Mouse (Mus musculus) heart, postnatal 0 days (tissue): ENCODE measurements around the gene 1700013G24Rik. TPM values are rescaled to one million over a fixed set of nuclear protein-coding genes. Genes with fewer than 3 reads are reported as not detected.

Experiments
- ATAC-seq: fragments of 200-750 bp; cut with Nextera tagmentation; 2 replicates; pipeline ENCODE4 v1.8.0; 2017; ENCODE audit warnings: low read depth, moderate number of reproducible peaks, moderate library complexity; ENCODE audit not compliant: insufficient read depth
- DNase-seq: peaks from one replicate; pipeline ENCODE4 v3.0.0-alpha.2; 2016; ENCODE audit warnings: low spot score
- H3K27ac ChIP-seq: fragments of 300-500 bp; sonication (generic); 2 replicates; pipeline ENCODE4 v1.5.1; 2014; ENCODE audit warnings: low read depth, mild to moderate bottlenecking
- H3K27me3 ChIP-seq: fragments of 300-500 bp; sonication (generic); 2 replicates; pipeline ENCODE4 v1.6.1; 2014; ENCODE audit warnings: low read length, mixed read lengths; ENCODE audit not compliant: control insufficient read depth, insufficient read depth
- H3K36me3 ChIP-seq: fragments of 300-500 bp; sonication (generic); replicated peaks from 2 replicates; pipeline ENCODE4 v1.6.1; 2014; ENCODE audit warnings: low read length, mixed read lengths; ENCODE audit not compliant: control insufficient read depth, insufficient read depth
- H3K4me1 ChIP-seq: fragments of 300-500 bp; sonication (generic); 2 replicates; pipeline ENCODE4 v1.6.1; 2014; ENCODE audit warnings: antibody characterized with exemption; ENCODE audit not compliant: control insufficient read depth, insufficient read depth
- H3K4me2 ChIP-seq: fragments of 300-500 bp; sonication (generic); 2 replicates; pipeline ENCODE4 v1.6.1; 2014; ENCODE audit warnings: low read depth, mild to moderate bottlenecking, low read length, moderate library complexity
- H3K4me3 ChIP-seq: fragments of 300-500 bp; sonication (generic); 2 replicates; pipeline ENCODE4 v1.5.1; 2014; ENCODE audit warnings: low read depth, low read length
- H3K9ac ChIP-seq: fragments of 300-500 bp; sonication (generic); replicated peaks from 2 replicates; pipeline ENCODE4 v1.6.1; 2014; ENCODE audit warnings: low read depth, low read length, mixed read lengths
- H3K9me3 ChIP-seq: fragments of 300-500 bp; sonication (generic); replicated peaks from 2 replicates; pipeline ENCODE4 v1.6.1; 2016; ENCODE audit warnings: low read length; ENCODE audit not compliant: control insufficient read depth
- CTCF ChIP-seq: IDR thresholded peaks from 2 replicates; pipeline ENCODE4 v1.5.1; 2016; ENCODE audit warnings: antibody characterized with exemption, control low read depth, low read depth
- EP300 ChIP-seq: IDR thresholded peaks from 2 replicates; pipeline ENCODE4 v1.6.1; 2016; ENCODE audit warnings: antibody characterized with exemption, low read depth
- WGBS: fragments of 180-500 bp; shearing (Covaris S2); extraction: QIAGEN DNeasy Blood & Tissue Kit; methylation state at CpG from one replicate; pipeline ENCODE4 v1.1.7; 2014; 5-methylcytosine and 5-hydroxymethylcytosine counted together
- polyA plus RNA-seq: library from polyadenylated mRNA; unstranded; fragments of >200 nt; fragmentation: Nextera tagmentation; extraction: Ambion mirVana; gene quantifications from 2 replicates; pipeline ENCODE4 v1.2.1, GENCODE M21; 2015
- total RNA-seq: library from RNA; depleted of rRNA; stranded (reverse); fragments of >200 nt; gene quantifications from 2 replicates; pipeline ENCODE4 v1.2.3, GENCODE M21; 2014; ENCODE audit warnings: low replicate concordance

1700013G24Rik gene
- total and polyA plus RNA-seq, 2 experiments from 2014 or later: not detected

- no peak overlapping the region for H3K4me3 ChIP-seq
- TF ChIP-seq EP300: no peak
- no peak for TF ChIP-seq CTCF
- H3K27ac ChIP-seq: peak overlapping the region; percentile 52
- no peaks in the 10 kb centered on the region for H3K9me3 ChIP-seq
- ATAC-seq (no peak), DNase-seq (no peak)
- no peak overlapping the region for H3K9ac ChIP-seq
- 18% methylated on average over 2 of the region's 2 CpGs for WGBS
- H3K27me3 ChIP-seq: no peaks in the 10 kb centered on the region
- H3K4me2 ChIP-seq: no peak overlapping the region
- H3K36me3 ChIP-seq: no peaks in the 10 kb centered on the region
- peaks cover 30% of the 10 kb centered on the region for H3K4me1 ChIP-seq
These were observed 4.4 kb upstream of the 1700013G24Rik start for GRCm38 (mm10) chr4:137448641-137449040.

- ATAC-seq: no peak; the same call in 1 of the 2 replicates
- Histone ChIP-seq H3K9me3 (no peaks in the 10 kb centered on the region), H3K4me2 (no peak overlapping the region), H3K9ac (no peak overlapping the region), H3K36me3 (no peaks in the 10 kb centered on the region), H3K27me3 (no peaks in the 10 kb centered on the region), H3K4me1 (peaks cover 34% of the 10 kb centered on the region), H3K4me3 (no peak overlapping the region), H3K27ac (peak overlapping the region; percentile 52; the same call in 1 of the 2 replicates)
- no peak for DNase-seq
- TF ChIP-seq EP300 (no peak), CTCF (no peak)
- 60% methylated on average over 2 of the region's 2 CpGs for WGBS
These were observed 4.0 kb upstream of the 1700013G24Rik start for GRCm38 (mm10) chr4:137449132-137449531.

GRCm38 (mm10) chr4:137449715-137450114 is 3.4 kb upstream of the 1700013G24Rik start:
- Histone ChIP-seq H3K36me3 (no peaks in the 10 kb centered on the region), H3K9me3 (no peaks in the 10 kb centered on the region), H3K27me3 (no peaks in the 10 kb centered on the region), H3K4me2 (no peak overlapping the region), H3K4me1 (peaks cover 34% of the 10 kb centered on the region), H3K4me3 (no peak overlapping the region), H3K9ac (no peak overlapping the region), H3K27ac (peak overlapping the region; percentile 60)
- TF ChIP-seq EP300 (no peak), CTCF (no peak)
- no peak for ATAC-seq
- 60% methylated on average over 10 of the region's 10 CpGs for WGBS
- no peak for DNase-seq

DNA sequence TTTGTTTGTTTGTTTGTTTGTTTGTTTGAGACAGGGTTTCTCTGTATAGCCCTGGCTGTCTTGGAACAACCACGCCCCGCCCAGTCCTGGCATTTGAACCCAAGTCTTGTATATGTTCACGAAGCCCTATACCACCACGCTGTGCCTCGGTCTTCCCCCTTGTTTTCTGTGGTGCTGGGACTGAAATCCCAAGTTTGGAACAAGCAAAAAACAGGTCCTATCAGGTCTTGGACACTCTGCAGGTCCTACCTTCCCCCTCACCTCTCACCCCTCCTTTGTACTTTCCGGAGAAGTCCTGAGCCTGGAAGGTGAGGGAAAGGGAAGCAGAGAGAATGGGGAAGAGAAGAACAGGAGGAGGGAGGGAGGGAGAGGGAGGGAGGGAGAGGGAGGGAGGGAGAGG is 894 bp upstream of the 1700013G24Rik start:
- Histone ChIP-seq H3K4me1 (peaks cover 34% of the 10 kb centered on the region), H3K27me3 (no peaks in the 10 kb centered on the region), H3K27ac (no peak overlapping the region), H3K4me3 (no peak overlapping the region), H3K9ac (no peak overlapping the region), H3K4me2 (no peak overlapping the region), H3K36me3 (no peaks in the 10 kb centered on the region), H3K9me3 (no peaks in the 10 kb centered on the region)
- WGBS: 91% methylated on average over 6 of the region's 6 CpGs
- no peak for DNase-seq
- TF ChIP-seq CTCF: no peak
- no peak for TF ChIP-seq EP300
- no peak for ATAC-seq

- Histone ChIP-seq H3K36me3 (no peaks in the 10 kb centered on the region), H3K9me3 (no peaks in the 10 kb centered on the region), H3K4me2 (no peak overlapping the region), H3K27ac (no peak overlapping the region), H3K9ac (no peak overlapping the region), H3K27me3 (no peaks in the 10 kb centered on the region), H3K4me1 (peaks cover 14% of the 10 kb centered on the region), H3K4me3 (no peak overlapping the region)
- DNase-seq: no peak
- TF ChIP-seq CTCF (no peak), EP300 (no peak)
- no peak; the same call in 1 of the 2 replicates for ATAC-seq
- 86% methylated on average over 14 of the region's 14 CpGs for WGBS
These were observed 1.5 kb downstream of the 1700013G24Rik start for GRCm38 (mm10) chr4:137454582-137454981.

GRCm38 (mm10) chr4:137456581-137456980 is 3.5 kb downstream of the 1700013G24Rik start:
- no peaks in the 10 kb centered on the region for H3K9me3 ChIP-seq
- TF ChIP-seq EP300: no peak
- no peak for TF ChIP-seq CTCF
- H3K9ac ChIP-seq: no peak overlapping the region
- H3K4me2 ChIP-seq: no peak overlapping the region
- no peak overlapping the region for H3K4me3 ChIP-seq
- no peaks in the 10 kb centered on the region for H3K36me3 ChIP-seq
- no peaks in the 10 kb centered on the region for H3K27me3 ChIP-seq
- no peak for ATAC-seq
- H3K27ac ChIP-seq: no peak overlapping the region
- DNase-seq: no peak
- 0 out of 2 replicates have a peak, but pooled peaks cover 9% of the 10 kb centered on the region for H3K4me1 ChIP-seq
- WGBS: 81% methylated on average over 12 of the region's 12 CpGs
